Mouse (Mus musculus): Measurements from ENCODE around the gene Cks1brt.
A peak's percentile ranks its signal among the peaks of the same experiment; 100 is the strongest.
"Not testable (repeated sequence)": the region's sequence is repeated elsewhere in the genome, so short reads cannot be mapped to it uniquely, and the experiment has no call there.

The Cks1brt gene

DNA sequence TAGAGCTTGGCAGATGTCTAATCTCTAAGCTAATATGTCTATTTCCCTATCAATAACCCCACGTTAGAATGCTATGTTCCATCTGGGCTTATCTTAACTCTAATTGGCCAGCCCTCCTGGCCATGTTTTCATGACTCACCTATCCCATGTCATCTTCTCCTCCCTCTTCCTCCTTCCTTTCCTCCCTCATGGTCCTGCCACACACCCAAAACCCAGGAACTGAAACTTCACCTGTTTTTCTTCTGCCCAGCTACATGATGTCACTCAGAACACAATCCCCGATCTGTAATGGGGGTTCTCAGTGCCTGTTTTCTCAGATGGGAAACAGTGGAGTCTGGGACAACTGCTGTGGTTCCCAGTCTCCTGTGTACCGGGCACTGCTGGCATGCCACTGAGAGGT, at the start of gene Cks1brt:
Gene Cks1brt (plus strand): TSS at position 301 of the 400 bp plus-strand sequence.
- no peak for DNase-seq

DNA sequence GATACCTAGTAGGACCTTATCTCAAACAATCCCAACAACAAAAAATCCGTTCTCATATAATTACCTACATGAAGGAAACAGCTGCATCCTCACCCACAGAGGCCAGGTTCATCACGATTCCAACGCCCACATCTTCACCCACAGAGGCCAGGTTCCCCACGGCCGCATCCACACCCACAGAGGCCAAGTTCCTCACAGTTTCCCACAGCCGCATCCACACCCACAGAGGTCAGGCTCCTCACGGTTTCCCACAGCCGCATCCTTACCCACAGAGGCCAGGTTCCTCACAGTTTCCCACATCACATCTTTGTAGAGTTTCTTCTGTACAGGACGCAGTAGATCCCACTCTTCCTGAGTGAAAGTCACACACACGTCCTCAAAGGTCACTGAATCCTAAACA, 38.5 kb upstream of the Cks1brt start:
- no peak for DNase-seq

DNA sequence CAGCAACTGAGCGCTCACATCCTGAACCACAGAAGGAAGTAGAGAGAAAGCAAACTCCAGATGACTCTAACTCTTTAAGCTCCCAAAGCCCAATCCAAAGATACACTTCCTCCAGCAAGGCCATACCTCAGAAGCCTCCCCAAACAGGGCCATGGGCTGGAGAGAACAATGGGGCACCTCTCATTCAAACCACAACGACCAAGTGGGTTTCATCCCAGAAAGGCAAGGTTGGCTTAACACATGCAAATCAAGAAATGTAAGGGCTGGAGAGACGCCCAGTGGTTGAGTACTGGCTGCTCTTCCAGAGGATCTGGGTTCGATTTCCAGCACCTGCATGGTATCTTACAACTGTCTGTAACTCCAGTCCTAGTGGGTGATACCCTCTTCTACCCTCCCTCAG, 36.2 kb upstream of the Cks1brt start:
- DNase-seq, result no peak

DNA sequence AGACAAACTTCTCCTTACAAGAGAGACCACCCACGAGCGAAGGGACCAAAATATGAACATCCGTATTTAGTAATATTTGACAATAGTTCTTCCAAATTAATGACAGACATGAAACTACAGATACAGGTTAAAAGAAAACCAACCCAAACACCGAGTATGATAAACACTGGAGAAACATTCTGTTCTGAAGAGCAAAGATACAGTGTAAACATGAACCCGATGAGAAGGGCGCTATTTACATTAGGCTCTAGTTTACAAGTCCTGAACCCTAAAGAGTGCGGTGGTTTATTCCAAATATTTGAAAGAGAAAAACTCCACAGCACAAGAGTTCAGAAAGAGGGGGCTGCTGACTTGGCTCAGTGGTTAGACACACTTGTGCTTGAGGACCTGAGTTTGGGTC, 34.7 kb upstream of the Cks1brt start:
- DNase-seq, result no peak

- DNase-seq, result peak; percentile 94 to 96
Measured at GRCm38 (mm10) chr8:85119052-85119981, 32.4 kb upstream of the Cks1brt start.

GRCm38 (mm10) chr8:85120251-85120650, 31.5 kb upstream of the Cks1brt start:
- not testable (repeated sequence) for DNase-seq

DNA sequence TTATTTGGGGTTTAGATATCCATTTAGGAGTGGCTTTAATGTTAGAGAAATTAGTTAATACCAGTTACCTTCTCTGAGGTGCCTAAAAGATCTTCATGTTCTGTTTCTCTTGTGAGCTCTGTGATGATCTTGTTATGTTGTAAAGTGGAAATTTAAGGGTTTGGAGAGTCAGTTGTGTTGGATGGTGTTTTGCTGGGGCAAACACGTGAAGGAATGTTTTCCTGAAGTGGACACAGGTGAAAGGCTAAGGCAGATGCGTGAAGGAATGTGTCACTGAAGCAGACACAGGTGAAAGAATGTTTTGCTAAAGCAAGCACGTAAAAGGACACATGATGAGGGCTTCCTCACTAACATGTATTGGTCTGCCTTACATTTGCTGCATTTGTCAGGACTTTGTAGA, 28.7 kb upstream of the Cks1brt start, which contains the start of gene Zfp791:
Gene Zfp791 (minus strand): TSS at position 101 of the 400 bp plus-strand sequence.
- DNase-seq, result no peak

- no peak for DNase-seq
Measured at GRCm38 (mm10) chr8:85123691-85124090, 28.0 kb upstream of the Cks1brt start.

DNA sequence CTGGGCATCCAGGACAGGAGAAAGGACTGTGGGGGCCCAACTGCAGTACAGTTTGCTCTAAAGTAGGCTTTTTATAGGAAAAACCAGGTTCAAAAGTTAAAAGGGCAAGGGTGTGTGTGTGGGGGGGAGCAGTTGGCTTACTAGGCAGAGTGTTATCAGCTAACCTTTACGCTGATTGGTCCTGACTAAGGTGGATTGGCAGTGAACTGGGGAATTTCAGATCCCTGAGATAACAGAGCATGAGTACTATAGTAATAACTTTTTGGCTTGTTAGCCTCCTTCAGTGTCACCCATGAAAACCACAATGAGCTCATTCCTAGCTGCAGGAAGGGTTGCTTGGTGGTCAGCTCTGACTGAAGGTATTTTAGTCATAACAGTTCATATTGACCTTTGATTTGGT, 19.4 kb upstream of the Cks1brt start:
- no peak for DNase-seq

DNA sequence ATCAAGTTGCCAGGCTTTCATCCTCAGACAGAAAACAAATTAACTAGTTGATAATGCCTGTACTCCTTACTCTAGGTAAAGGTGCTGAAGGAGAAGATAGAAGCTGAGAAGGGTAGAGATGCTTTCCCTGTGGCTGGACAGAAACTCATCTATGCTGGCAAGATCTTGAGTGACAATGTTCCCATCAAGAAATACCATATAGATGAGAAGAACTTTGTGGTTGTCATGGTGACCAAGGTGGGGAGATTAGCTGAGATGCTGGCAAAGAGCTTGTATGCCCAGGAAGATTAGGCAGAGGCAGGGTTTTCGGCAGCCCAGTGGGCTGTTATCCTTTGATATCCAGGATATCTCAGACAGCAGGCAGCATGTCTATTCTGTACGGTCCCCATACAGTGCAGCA, 16.0 kb upstream of the Cks1brt start:
- DNase-seq, result not testable (repeated sequence)

GRCm38 (mm10) chr8:85142516-85142915, 9.2 kb upstream of the Cks1brt start:
- no peak for DNase-seq

- DNase-seq, result peak; percentile 33 to 64
Measured at GRCm38 (mm10) chr8:85171291-85171690, 19.6 kb downstream of the Cks1brt start.

DNA sequence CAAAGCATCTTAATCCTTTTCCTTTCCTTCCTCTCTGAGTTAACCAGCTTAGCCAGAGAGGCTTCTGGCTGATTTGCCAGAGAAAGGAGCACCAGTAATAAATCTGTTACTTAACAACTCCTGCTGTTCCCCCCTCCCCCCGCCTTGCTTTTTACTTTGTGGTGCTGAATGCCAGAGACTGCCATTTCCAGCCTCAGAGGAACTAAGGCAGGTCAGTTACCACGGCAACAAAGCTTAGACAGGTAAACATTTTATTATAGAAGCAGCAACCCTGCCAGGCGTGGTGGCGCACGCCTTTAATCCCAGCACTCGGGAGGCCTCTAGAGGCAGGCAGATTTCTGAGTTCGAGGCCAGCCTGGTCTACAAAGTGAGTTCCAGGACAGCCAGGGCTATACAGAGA, 24.2 kb downstream of the Cks1brt start:
- no peak for DNase-seq

GRCm38 (mm10) chr8:85192346-85192745, 40.6 kb downstream of the Cks1brt start:
- DNase-seq, result no peak

DNA sequence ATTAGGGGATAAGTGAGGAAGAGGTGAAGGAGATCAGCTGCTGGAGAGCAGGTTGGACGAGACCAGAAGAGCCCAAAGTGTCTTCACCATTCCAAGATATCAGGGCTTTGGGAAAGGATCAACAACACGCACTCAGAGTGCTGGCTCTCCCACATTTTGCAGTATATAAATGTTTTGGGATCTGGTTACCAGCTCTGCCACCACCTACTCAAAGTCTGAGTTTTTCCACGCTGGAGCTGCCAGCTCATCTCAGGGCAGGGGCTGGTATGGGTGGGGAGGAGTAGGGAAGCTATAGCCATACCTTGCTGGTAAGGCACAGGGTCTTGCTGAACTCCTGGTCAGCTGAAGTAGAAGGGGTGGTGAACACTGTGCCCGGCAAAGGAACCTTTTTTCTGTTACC, 68.5 kb downstream of the Cks1brt start:
- no peak for DNase-seq

- DNase-seq, result no peak
Measured at GRCm38 (mm10) chr8:85220992-85221391, 69.3 kb downstream of the Cks1brt start.
